Mouse (Mus musculus): ENCODE measurements at regions not wholly inside any gene's neighbourhood (a gene's known extent, or its start where the extent isn't known, plus 50 kb on each side); places are given as distances from the start of the nearest gene placed in this dataset.

- no peak overlapping the region for H3K4me2 ChIP-seq (replicated peaks; ENCODE audit: low read depth)
- WGBS: 72% methylated on average over 13 of the region's 13 CpGs
- peaks cover 56% of the 10 kb centered on the region for H3K27me3 ChIP-seq (replicated peaks; ENCODE audit: control insufficient read depth, insufficient read depth, low read length)
- no peaks in the 10 kb centered on the region for H3K36me3 ChIP-seq (ENCODE audit: control insufficient read depth, insufficient read depth)
- H3K9me3 ChIP-seq (ENCODE audit: control insufficient read depth): no peaks in the 10 kb centered on the region
- TF ChIP-seq CTCF (IDR thresholded peaks at IDR 0.05; ENCODE audit: low read depth): no peak
- no peaks in the 10 kb centered on the region for H3K4me1 ChIP-seq (replicated peaks; ENCODE audit: control insufficient read depth, insufficient read depth, low read length)
- H3K27ac ChIP-seq (ENCODE audit: low read depth, low read length): no peak overlapping the region
- H3K9ac ChIP-seq (ENCODE audit: low read depth, low read length): no peak overlapping the region
- ATAC-seq: no peak
- no peak overlapping the region for H3K4me3 ChIP-seq (ENCODE audit: low read depth, low read length)
Measured at GRCm38 (mm10) chr9:69672657-69673462, 87.9 kb downstream of the Foxb1 start.

- H3K4me1 ChIP-seq (replicated peaks; ENCODE audit: control insufficient read depth, insufficient read depth, low read length): no peaks in the 10 kb centered on the region
- no peak overlapping the region for H3K27ac ChIP-seq (ENCODE audit: low read depth, low read length)
- 3% methylated on average over 18 of the region's 18 CpGs for WGBS
- no peak overlapping the region for H3K9ac ChIP-seq (ENCODE audit: low read depth, low read length)
- no peaks in the 10 kb centered on the region for H3K9me3 ChIP-seq (ENCODE audit: control insufficient read depth)
- ATAC-seq: no peak
- H3K4me2 ChIP-seq (replicated peaks; ENCODE audit: low read depth): peak overlapping the region; percentile 39
- H3K36me3 ChIP-seq (ENCODE audit: control insufficient read depth, insufficient read depth): no peaks in the 10 kb centered on the region
- peaks cover 70% of the 10 kb centered on the region for H3K27me3 ChIP-seq (replicated peaks; ENCODE audit: control insufficient read depth, insufficient read depth, low read length)
- TF ChIP-seq CTCF (IDR thresholded peaks at IDR 0.05; ENCODE audit: low read depth): no peak
- H3K4me3 ChIP-seq (ENCODE audit: low read depth, low read length): peak overlapping the region; percentile 12; the same call in 1 of the 2 replicates
Measured at GRCm38 (mm10) chr9:69671199-69671598, 89.5 kb downstream of the Foxb1 start.

GRCm38 (mm10) chr9:69670551-69671044 is 90.1 kb downstream of the Foxb1 start:
- Histone ChIP-seq H3K4me1 (replicated peaks; ENCODE audit: control insufficient read depth, insufficient read depth, low read length) (no peaks in the 10 kb centered on the region), H3K27me3 (replicated peaks; ENCODE audit: control insufficient read depth, insufficient read depth, low read length) (peaks cover 73% of the 10 kb centered on the region), H3K9ac (ENCODE audit: low read depth, low read length) (no peak overlapping the region), H3K4me2 (replicated peaks; ENCODE audit: low read depth) (0 out of 2 replicates have a peak overlapping the region, but pooled peaks have one; percentile 39), H3K4me3 (ENCODE audit: low read depth, low read length) (0 out of 2 replicates have a peak overlapping the region, but pooled peaks have one; percentile 12), H3K27ac (ENCODE audit: low read depth, low read length) (no peak overlapping the region), H3K9me3 (ENCODE audit: control insufficient read depth) (no peaks in the 10 kb centered on the region), H3K36me3 (ENCODE audit: control insufficient read depth, insufficient read depth) (no peaks in the 10 kb centered on the region)
- TF ChIP-seq CTCF (IDR thresholded peaks at IDR 0.05; ENCODE audit: low read depth): no peak
- WGBS: 2% methylated on average over 17 of the region's 17 CpGs
- no peak for ATAC-seq

- Histone ChIP-seq H3K36me3 (ENCODE audit: control insufficient read depth, insufficient read depth) (no peaks in the 10 kb centered on the region), H3K27me3 (replicated peaks; ENCODE audit: control insufficient read depth, insufficient read depth, low read length) (peaks cover 73% of the 10 kb centered on the region), H3K4me2 (replicated peaks; ENCODE audit: low read depth) (no peak overlapping the region), H3K4me3 (ENCODE audit: low read depth, low read length) (no peak overlapping the region), H3K9ac (ENCODE audit: low read depth, low read length) (no peak overlapping the region), H3K27ac (ENCODE audit: low read depth, low read length) (no peak overlapping the region), H3K4me1 (replicated peaks; ENCODE audit: control insufficient read depth, insufficient read depth, low read length) (no peaks in the 10 kb centered on the region), H3K9me3 (ENCODE audit: control insufficient read depth) (no peaks in the 10 kb centered on the region)
- WGBS: 5% methylated on average over 25 of the region's 25 CpGs
- ATAC-seq: no peak
- no peak for TF ChIP-seq CTCF (IDR thresholded peaks at IDR 0.05; ENCODE audit: low read depth)
Measured at GRCm38 (mm10) chr9:69669611-69670550, 90.9 kb downstream of the Foxb1 start.

GRCm38 (mm10) chr9:69668475-69669090 is 92.2 kb downstream of the Foxb1 start:
- H3K4me1 ChIP-seq (replicated peaks; ENCODE audit: control insufficient read depth, insufficient read depth, low read length): no peaks in the 10 kb centered on the region
- 12% methylated on average over 9 of the region's 9 CpGs for WGBS
- no peaks in the 10 kb centered on the region for H3K36me3 ChIP-seq (ENCODE audit: control insufficient read depth, insufficient read depth)
- TF ChIP-seq CTCF (IDR thresholded peaks at IDR 0.05; ENCODE audit: low read depth): no peak
- H3K27me3 ChIP-seq (replicated peaks; ENCODE audit: control insufficient read depth, insufficient read depth, low read length): peaks cover 73% of the 10 kb centered on the region
- no peak overlapping the region for H3K4me3 ChIP-seq (ENCODE audit: low read depth, low read length)
- ATAC-seq: no peak
- no peak overlapping the region for H3K4me2 ChIP-seq (replicated peaks; ENCODE audit: low read depth)
- no peak overlapping the region for H3K9ac ChIP-seq (ENCODE audit: low read depth, low read length)
- no peaks in the 10 kb centered on the region for H3K9me3 ChIP-seq (ENCODE audit: control insufficient read depth)
- H3K27ac ChIP-seq (ENCODE audit: low read depth, low read length): no peak overlapping the region

Data from intestine, postnatal 0 days (tissue).